Mouse (Mus musculus): ENCODE data around the gene Hoxc10. TPM values are rescaled to one million over a fixed set of nuclear protein-coding genes. Genes with fewer than 3 reads are reported as not detected.

Gene Hoxc10
- polyA plus RNA-seq, 1 experiment from 2014 or later: not detected

DNA sequence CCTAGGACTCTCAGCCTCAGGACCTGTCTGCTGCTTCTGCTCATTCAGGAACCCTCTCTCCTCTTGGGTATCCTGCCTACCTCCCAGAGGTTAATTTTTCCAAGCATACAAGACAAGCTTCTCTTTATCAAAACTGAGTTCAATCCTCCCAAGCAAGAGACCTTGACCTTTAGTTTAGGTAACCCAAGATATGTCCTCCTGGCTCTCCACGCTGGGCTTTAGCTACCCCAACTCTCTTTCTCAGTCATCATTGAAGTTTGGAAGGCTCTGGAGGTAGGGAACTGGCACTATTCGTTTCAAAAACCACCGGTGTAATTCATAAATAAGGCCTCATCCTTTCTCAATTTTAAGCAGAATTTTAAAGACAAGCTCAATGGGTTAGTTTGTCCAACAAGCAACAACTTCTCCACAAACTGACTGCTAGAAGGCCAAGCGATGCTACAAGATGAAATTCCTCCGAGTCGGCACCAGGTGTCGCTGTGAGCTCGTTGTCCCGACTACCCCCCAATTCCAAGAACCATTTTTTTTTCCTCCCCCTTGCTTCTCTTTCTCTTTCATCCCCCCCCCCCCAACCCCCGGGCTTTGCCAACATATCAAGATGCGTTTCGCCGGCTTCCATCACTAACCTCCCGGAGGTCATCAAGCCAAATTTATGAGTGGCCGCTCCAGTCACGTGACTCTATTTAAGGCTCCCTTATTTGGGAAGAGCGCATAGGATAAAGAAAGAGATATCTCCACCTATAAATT is 46.8 kb downstream of the Hoxc10 start:
- H3K9ac ChIP-seq (replicated peaks; ENCODE audit: low read depth, low read length): no peak overlapping the region
- no peaks in the 10 kb centered on the region for H3K36me3 ChIP-seq (ENCODE audit: control insufficient read depth, insufficient read depth)
- no peak overlapping the region for H3K27ac ChIP-seq (ENCODE audit: low read length)
- 3% methylated on average over 17 of the region's 17 CpGs for WGBS
- peaks cover 94% of the 10 kb centered on the region for H3K27me3 ChIP-seq (replicated peaks; ENCODE audit: control insufficient read depth, insufficient read depth, low read length)
- no peaks in the 10 kb centered on the region for H3K9me3 ChIP-seq (ENCODE audit: control insufficient read depth, low read length)
- peaks cover 6% of the 10 kb centered on the region for H3K4me1 ChIP-seq (replicated peaks; ENCODE audit: control insufficient read depth, insufficient read depth, low read length)
- peak overlapping the region; percentile 25; the same call in 1 of the 2 replicates for H3K4me2 ChIP-seq (ENCODE audit: low read length)
- H3K4me3 ChIP-seq (replicated peaks; ENCODE audit: low read length): no peak overlapping the region
- no peak for ATAC-seq

DNA sequence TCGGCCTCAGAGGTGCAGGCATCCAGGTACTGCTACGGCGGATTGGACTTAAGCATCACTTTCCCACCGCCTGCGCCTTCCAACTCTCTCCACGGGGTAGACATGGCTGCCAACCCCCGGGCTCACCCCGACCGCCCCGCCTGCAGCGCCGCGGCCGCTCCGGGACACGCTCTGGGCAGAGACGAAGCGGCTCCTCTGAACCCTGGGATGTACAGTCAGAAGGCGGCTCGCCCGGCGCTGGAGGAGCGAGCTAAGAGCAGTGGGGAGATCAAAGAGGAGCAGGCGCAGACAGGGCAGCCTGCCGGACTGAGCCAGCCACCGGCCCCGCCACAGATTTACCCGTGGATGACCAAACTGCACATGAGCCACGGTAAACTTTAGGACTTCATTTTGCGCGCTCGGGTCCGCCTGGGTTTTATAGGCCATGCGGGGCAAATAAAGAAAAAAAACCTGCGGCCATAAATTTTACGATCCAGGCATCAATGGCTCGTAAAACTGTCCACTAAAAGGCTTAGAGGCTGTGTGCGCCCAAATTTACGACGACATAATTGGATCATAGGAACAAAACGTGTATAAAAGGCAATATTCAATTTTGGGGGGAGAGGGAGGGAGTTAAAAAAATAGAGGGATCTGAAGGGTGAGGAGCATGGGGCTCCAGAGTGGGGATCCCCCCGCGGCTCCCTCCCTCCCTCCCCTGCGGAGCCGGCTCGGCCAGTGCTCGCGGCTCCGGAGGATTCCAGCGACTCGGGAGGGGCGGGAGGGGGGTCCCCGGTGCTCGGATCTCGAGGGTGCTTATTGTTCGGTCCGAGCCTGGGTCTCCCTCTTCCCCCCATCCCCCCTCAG is 47.8 kb downstream of the Hoxc10 start:
- H3K27ac ChIP-seq (ENCODE audit: low read length): no peak overlapping the region
- no peaks in the 10 kb centered on the region for H3K36me3 ChIP-seq (ENCODE audit: control insufficient read depth, insufficient read depth)
- H3K27me3 ChIP-seq (replicated peaks; ENCODE audit: control insufficient read depth, insufficient read depth, low read length): peaks cover 94% of the 10 kb centered on the region
- no peak for ATAC-seq
- WGBS: under 1% methylated on average over 51 of the region's 57 CpGs
- no peak overlapping the region for H3K9ac ChIP-seq (replicated peaks; ENCODE audit: low read depth, low read length)
- no peak overlapping the region; the same call in 1 of the 2 replicates for H3K4me2 ChIP-seq (ENCODE audit: low read length)
- no peaks in the 10 kb centered on the region for H3K9me3 ChIP-seq (ENCODE audit: control insufficient read depth, low read length)
- no peak overlapping the region for H3K4me3 ChIP-seq (replicated peaks; ENCODE audit: low read length)
- H3K4me1 ChIP-seq (replicated peaks; ENCODE audit: control insufficient read depth, insufficient read depth, low read length): peaks cover 6% of the 10 kb centered on the region

DNA sequence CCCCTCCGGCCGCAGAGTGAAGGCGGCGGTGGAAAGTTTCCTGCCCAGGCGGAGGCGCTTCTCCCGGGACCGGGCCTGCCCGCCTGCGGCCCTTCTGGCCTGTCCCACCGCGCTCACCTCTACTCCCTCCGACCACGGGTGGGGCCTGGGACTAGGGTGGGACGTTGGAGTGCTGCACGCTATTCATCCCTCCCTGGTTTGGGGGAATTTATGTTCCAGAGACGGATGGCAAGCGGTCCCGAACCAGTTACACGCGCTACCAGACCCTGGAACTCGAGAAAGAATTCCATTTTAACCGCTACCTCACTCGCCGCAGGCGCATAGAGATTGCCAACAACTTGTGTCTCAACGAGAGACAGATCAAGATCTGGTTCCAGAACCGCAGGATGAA is 48.4 kb downstream of the Hoxc10 start:
- no peak overlapping the region for H3K4me2 ChIP-seq (ENCODE audit: low read length)
- no peaks in the 10 kb centered on the region for H3K9me3 ChIP-seq (ENCODE audit: control insufficient read depth, low read length)
- WGBS: under 1% methylated on average over 28 of the region's 28 CpGs
- H3K4me1 ChIP-seq (replicated peaks; ENCODE audit: control insufficient read depth, insufficient read depth, low read length): peaks cover 6% of the 10 kb centered on the region
- H3K4me3 ChIP-seq (replicated peaks; ENCODE audit: low read length): no peak overlapping the region
- peaks cover 94% of the 10 kb centered on the region for H3K27me3 ChIP-seq (replicated peaks; ENCODE audit: control insufficient read depth, insufficient read depth, low read length)
- ATAC-seq: no peak
- no peaks in the 10 kb centered on the region for H3K36me3 ChIP-seq (ENCODE audit: control insufficient read depth, insufficient read depth)
- no peak overlapping the region for H3K9ac ChIP-seq (replicated peaks; ENCODE audit: low read depth, low read length)
- no peak overlapping the region for H3K27ac ChIP-seq (ENCODE audit: low read length)

DNA sequence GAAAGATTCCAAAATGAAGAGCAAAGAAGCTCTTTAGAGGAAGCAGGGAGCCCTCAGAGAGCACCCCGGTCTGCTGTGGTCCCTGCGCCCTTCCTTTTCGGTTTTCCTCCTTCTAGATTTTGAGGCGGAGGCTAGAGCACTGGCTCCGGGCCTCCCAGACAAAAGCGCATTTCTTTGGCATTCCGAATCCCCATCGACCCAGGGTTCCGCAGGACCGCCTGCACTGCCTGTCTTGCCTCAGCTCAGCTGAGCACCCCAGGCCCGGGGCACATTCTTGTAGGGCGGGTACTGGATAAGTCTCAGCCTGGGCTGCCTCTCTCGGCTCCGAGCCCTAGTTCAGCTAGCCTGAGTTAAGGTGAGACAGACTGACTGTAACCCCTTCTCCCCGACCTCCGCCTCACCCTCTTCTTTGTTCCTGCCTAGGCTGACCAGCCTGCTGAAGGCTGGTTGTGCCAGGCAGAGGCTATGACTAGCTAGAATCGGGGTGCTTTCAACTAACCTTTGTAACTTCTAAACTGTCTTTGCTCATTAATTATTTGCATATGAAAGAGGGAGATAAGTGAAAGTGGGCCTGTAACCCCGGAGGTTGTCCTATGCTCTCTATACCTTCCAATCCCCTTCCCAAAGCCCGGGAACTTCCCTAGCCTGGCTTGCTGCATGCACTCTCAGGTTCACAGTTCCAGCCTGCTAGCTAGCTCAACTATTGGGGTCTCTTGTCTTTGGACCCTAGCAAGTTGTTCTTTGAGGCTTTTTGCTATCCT is 49.0 kb downstream of the Hoxc10 start:
- no peak overlapping the region for H3K27ac ChIP-seq (ENCODE audit: low read length)
- H3K4me3 ChIP-seq (replicated peaks; ENCODE audit: low read length): no peak overlapping the region
- H3K4me1 ChIP-seq (replicated peaks; ENCODE audit: control insufficient read depth, insufficient read depth, low read length): peaks cover 6% of the 10 kb centered on the region
- H3K9ac ChIP-seq (replicated peaks; ENCODE audit: low read depth, low read length): no peak overlapping the region
- no peak overlapping the region for H3K4me2 ChIP-seq (ENCODE audit: low read length)
- under 1% methylated on average over 19 of the region's 19 CpGs for WGBS
- H3K9me3 ChIP-seq (ENCODE audit: control insufficient read depth, low read length): no peaks in the 10 kb centered on the region
- H3K27me3 ChIP-seq (replicated peaks; ENCODE audit: control insufficient read depth, insufficient read depth, low read length): peaks cover 93% of the 10 kb centered on the region
- ATAC-seq: no peak
- H3K36me3 ChIP-seq (ENCODE audit: control insufficient read depth, insufficient read depth): no peaks in the 10 kb centered on the region

DNA sequence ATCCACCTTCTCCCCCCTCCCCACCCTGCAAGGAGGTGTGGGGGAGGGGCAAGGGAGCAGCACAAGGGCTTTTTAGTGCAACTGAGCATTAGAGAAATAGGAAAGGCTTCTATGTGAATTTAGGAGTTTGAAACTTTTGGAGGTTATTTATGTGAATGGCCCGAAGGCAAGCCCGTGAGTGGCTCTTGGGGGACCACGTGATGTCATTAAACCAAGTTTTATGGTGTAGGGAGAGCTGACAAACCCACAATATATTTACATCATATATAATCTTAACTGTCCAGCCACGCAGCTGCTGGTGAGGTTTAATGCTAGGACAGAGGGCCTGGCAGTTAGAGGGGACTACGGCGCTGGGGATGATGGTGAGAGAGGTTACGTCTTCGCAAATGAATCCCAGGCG is 52.0 kb downstream of the Hoxc10 start, which contains the start of gene Hoxc4:
Gene Hoxc4 (plus strand): TSS at position 299 of the 400 bp plus-strand sequence.
- H3K36me3 ChIP-seq (ENCODE audit: control insufficient read depth, insufficient read depth): no peaks in the 10 kb centered on the region

DNA sequence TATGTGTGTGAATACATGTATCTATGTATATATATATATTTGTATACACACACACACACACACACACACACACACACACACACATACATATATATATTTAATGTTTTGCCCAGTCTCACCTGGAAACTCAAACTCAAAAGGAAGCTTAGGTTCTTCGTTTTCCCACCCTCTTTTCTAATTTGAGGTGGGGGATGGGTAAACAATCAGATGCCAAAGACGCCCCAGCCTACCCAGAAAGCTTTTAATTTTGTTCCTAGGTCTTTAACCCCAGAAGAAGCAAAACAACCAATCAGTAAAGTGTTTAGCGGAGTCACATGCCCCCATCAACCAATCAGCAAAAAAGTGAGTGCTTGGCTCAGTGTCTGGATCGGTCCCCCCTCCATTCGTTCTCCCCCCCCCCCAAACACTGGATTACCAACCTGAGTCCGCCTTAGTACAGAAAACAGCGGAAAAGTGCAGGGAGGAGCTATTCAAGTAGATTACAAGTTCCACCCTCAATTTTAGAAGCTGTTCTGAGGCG is 54.4 kb downstream of the Hoxc10 start:
- no peak for ATAC-seq
- WGBS: 0% methylated on average over 8 of the region's 8 CpGs
- H3K9me3 ChIP-seq (ENCODE audit: control insufficient read depth, low read length): no peaks in the 10 kb centered on the region
- no peak overlapping the region for H3K9ac ChIP-seq (replicated peaks; ENCODE audit: low read depth, low read length)
- no peaks in the 10 kb centered on the region for H3K4me1 ChIP-seq (replicated peaks; ENCODE audit: control insufficient read depth, insufficient read depth, low read length)
- no peak overlapping the region for H3K4me2 ChIP-seq (ENCODE audit: low read length)
- H3K27ac ChIP-seq (ENCODE audit: low read length): no peak overlapping the region
- H3K36me3 ChIP-seq (ENCODE audit: control insufficient read depth, insufficient read depth): no peaks in the 10 kb centered on the region
- peaks cover 96% of the 10 kb centered on the region for H3K27me3 ChIP-seq (replicated peaks; ENCODE audit: control insufficient read depth, insufficient read depth, low read length)
- H3K4me3 ChIP-seq (replicated peaks; ENCODE audit: low read length): no peak overlapping the region

More for the DNA sequence above, 52.0 kb downstream of the Hoxc10 start, which contains the start of gene Hoxc4:
- WGBS: 3% methylated on average over 9 of the region's 9 CpGs
- H3K9me3 ChIP-seq (ENCODE audit: control insufficient read depth, low read length): no peaks in the 10 kb centered on the region
- H3K4me3 ChIP-seq (replicated peaks; ENCODE audit: low read length): no peak within 1 kb of the TSS
- H3K27ac ChIP-seq (ENCODE audit: low read length): no peak within 1 kb of the TSS
- no peak within 1 kb of the TSS for H3K4me2 ChIP-seq (ENCODE audit: low read length)
- peaks cover 6% of the 10 kb centered on the region for H3K4me1 ChIP-seq (replicated peaks; ENCODE audit: control insufficient read depth, insufficient read depth, low read length)
- H3K27me3 ChIP-seq (replicated peaks; ENCODE audit: control insufficient read depth, insufficient read depth, low read length): peaks cover 95% of the 10 kb centered on the region
- no peak within 1 kb of the TSS for H3K9ac ChIP-seq (replicated peaks; ENCODE audit: low read depth, low read length)
- no peak for ATAC-seq

MicroRNA genes within 50 kb of the gene (microRNA counts, 519-probe panel; counts per million panel counts)
- not detected for microRNA mmu-miR-615-3p
- not detected for microRNA mmu-miR-615-5p

Small RNAs within 50 kb of the gene (microRNA-seq; reads per million reads assigned to microRNA genes)
- 3.7 reads per million, percentile 15 among the genes with 10 or more reads in this experiment for gene Mir196a-2
- gene Mir615: 11.6 reads per million, percentile 30 among the genes with 10 or more reads in this experiment

Other genes with a start within 250 kb of the Hoxc10 start
- 80.6 and 87.7 TPM in 2 replicates for gene Calcoco1, start 244.6 kb upstream of the Hoxc10 start, polyA plus RNA-seq (2015; fragmentation: Nextera tagmentation; extraction: Ambion mirVana)
- gene Hoxc13, start 45.7 kb upstream of the Hoxc10 start, polyA plus RNA-seq (2015; fragmentation: Nextera tagmentation; extraction: Ambion mirVana): not detected in 2 replicates
- not detected in 2 replicates for gene Hoxc12, start 30.0 kb upstream of the Hoxc10 start, polyA plus RNA-seq (2015; fragmentation: Nextera tagmentation; extraction: Ambion mirVana)
- gene Hoxc11, start 12.4 kb upstream of the Hoxc10 start, polyA plus RNA-seq (2015; fragmentation: Nextera tagmentation; extraction: Ambion mirVana): not detected in 2 replicates
- not detected in 2 replicates for gene Hoxc5, start 647 bp downstream of the Hoxc10 start, polyA plus RNA-seq (2015; fragmentation: Nextera tagmentation; extraction: Ambion mirVana)
- not detected in 2 replicates for gene Hoxc9, start 9.6 kb downstream of the Hoxc10 start, polyA plus RNA-seq (2015; fragmentation: Nextera tagmentation; extraction: Ambion mirVana)
- gene Hoxc8, start 23.8 kb downstream of the Hoxc10 start, polyA plus RNA-seq (2015; fragmentation: Nextera tagmentation; extraction: Ambion mirVana): not detected in 2 replicates
- gene Hoxc6, start 31.5 kb downstream of the Hoxc10 start, polyA plus RNA-seq (2015; fragmentation: Nextera tagmentation; extraction: Ambion mirVana): not detected in 2 replicates
- gene Hoxc4, start 52.1 kb downstream of the Hoxc10 start, polyA plus RNA-seq (2015; fragmentation: Nextera tagmentation; extraction: Ambion mirVana): not detected in 2 replicates
- 28.0 and 29.2 TPM in 2 replicates for gene Smug1, start 200.3 kb downstream of the Hoxc10 start, polyA plus RNA-seq (2015; fragmentation: Nextera tagmentation; extraction: Ambion mirVana)

All from forebrain, embryonic 16.5 days (tissue).